Mouse (Mus musculus): ENCODE results near the gene Ankrd31. TPM values are rescaled to one million over a fixed set of nuclear protein-coding genes. Genes with fewer than 3 reads are reported as not detected.

Ankrd31 gene
- total and polyA plus RNA-seq, 3 experiments = not detected

- no peak for TF ChIP-seq MEF2A (IDR thresholded peaks at IDR 0.05; ENCODE audit: extremely low read depth, insufficient replicate concordance, low read depth, low read length, poor library complexity, severe bottlenecking)
- no peak for TF ChIP-seq SIN3A (IDR thresholded peaks at IDR 0.05; ENCODE audit: low read length)
- no peak for TF ChIP-seq RCOR1 (IDR thresholded peaks at IDR 0.05; ENCODE audit: low read depth, low read length)
- TF ChIP-seq MXI1 (IDR thresholded peaks at IDR 0.05; ENCODE audit: low read depth, low read length) = no peak
- no peak for TF ChIP-seq UBTF (IDR thresholded peaks at IDR 0.05; ENCODE audit: borderline replicate concordance, insufficient read depth, low read depth, low read length)
- no peak for TF ChIP-seq TAL1 (IDR thresholded peaks at IDR 0.05; ENCODE audit: low read length)
These were observed 101.7 kb downstream of the Ankrd31 start for GRCm38 (mm10) chr13:96849752-96850151.

GRCm38 (mm10) chr13:96852133-96852532 lies 104.1 kb downstream of the Ankrd31 start:
- peak; percentile 7 for DNase-seq (ENCODE audit: low read depth, low spot score)

More at GRCm38 (mm10) chr13:96849752-96850151, 101.7 kb downstream of the Ankrd31 start:
- H3K9ac ChIP-seq (ENCODE audit: control insufficient read depth, low read depth, low read length, poor library complexity, severe bottlenecking) = no peak overlapping the region
- no peaks in the 10 kb centered on the region for H3K79me2 ChIP-seq (ENCODE audit: control insufficient read depth, insufficient read depth, low read length, poor library complexity)
- no peak overlapping the region for H3K27ac ChIP-seq (ENCODE audit: control insufficient read depth, low read depth, low read length)
- H3K9me3 ChIP-seq (replicated peaks; ENCODE audit: insufficient read depth, low read length) = no peaks in the 10 kb centered on the region
- no peaks in the 10 kb centered on the region for H3K4me1 ChIP-seq (ENCODE audit: control insufficient read depth in 1 of 2, insufficient read depth in 2 of 2, low read length in 2 of 2)
- H3K36me3 ChIP-seq (ENCODE audit: control insufficient read depth in 1 of 2, insufficient read depth in 2 of 2, low read length in 2 of 2) = peaks cover 0 to 4% of the 10 kb centered on the region in 2 experiments; a peak in 1 of 4 replicates
- peaks cover 0 to 5% of the 10 kb centered on the region in 2 experiments; a peak in 2 of 4 replicates for H3K27me3 ChIP-seq (ENCODE audit: control insufficient read depth in 1 of 2, insufficient read depth in 2 of 2, low read length in 2 of 2)
- no peak overlapping the region for H3K4me3 ChIP-seq (ENCODE audit: control insufficient read depth in 1 of 2, insufficient read depth in 1 of 2, low read depth in 2 of 2, low read length in 2 of 2)
- no peak for DNase-seq (ENCODE audit: low read depth, low spot score)

DNA sequence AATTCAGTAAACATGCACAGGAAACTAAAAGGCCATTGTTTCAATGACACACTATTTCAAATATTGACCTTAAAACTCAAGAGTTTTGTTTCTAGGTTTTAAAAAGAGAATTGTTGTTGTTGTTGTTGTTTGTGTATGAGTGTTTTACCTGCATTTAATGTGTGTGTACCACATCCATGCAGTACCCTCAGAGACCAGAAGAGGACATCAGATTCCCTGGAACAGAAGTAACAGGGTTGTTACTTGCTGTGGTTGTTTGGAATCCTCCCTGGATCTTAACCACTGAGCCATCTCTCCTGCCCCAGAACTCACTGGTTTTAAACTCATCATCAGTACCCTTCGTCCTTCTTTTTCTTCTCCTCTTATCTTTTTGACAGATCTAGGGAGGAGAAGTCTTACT lies 105.2 kb downstream of the Ankrd31 start:
- Histone ChIP-seq H3K4me3 (ENCODE audit: control insufficient read depth in 1 of 2, insufficient read depth in 1 of 2, low read depth in 2 of 2, low read length in 2 of 2) (no peak overlapping the region), H3K27ac (ENCODE audit: control insufficient read depth, low read depth, low read length) (no peak overlapping the region), H3K9ac (ENCODE audit: control insufficient read depth, low read depth, low read length, poor library complexity, severe bottlenecking) (no peak overlapping the region), H3K27me3 (ENCODE audit: control insufficient read depth in 1 of 2, insufficient read depth in 2 of 2, low read length in 2 of 2) (peaks cover 0 to 3% of the 10 kb centered on the region in 2 experiments; a peak in 1 of 4 replicates), H3K36me3 (ENCODE audit: control insufficient read depth in 1 of 2, insufficient read depth in 2 of 2, low read length in 2 of 2) (peaks cover 0 to 4% of the 10 kb centered on the region in 2 experiments; a peak in 1 of 4 replicates), H3K79me2 (ENCODE audit: control insufficient read depth, insufficient read depth, low read length, poor library complexity) (no peaks in the 10 kb centered on the region), H3K4me1 (ENCODE audit: control insufficient read depth in 1 of 2, insufficient read depth in 2 of 2, low read length in 2 of 2) (no peaks in the 10 kb centered on the region), H3K9me3 (replicated peaks; ENCODE audit: insufficient read depth, low read length) (no peaks in the 10 kb centered on the region)
- peak; percentile 24 for DNase-seq (ENCODE audit: low read depth, low spot score)
- TF ChIP-seq CTCF (IDR thresholded peaks at IDR 0.05 in 2 of 3, conservative IDR thresholded peaks at IDR 0.05 in 1 of 3; ENCODE audit: control insufficient read depth in 1 of 3, insufficient read depth in 1 of 3, low read depth in 2 of 3, low read length in 3 of 3, poor library complexity in 1 of 3, severe bottlenecking in 1 of 3) (peak in 2 of 3 experiments; percentile 58 to 65; a peak in 4 of 6 replicates), SIN3A (IDR thresholded peaks at IDR 0.05; ENCODE audit: low read length) (no peak), SMC3 (IDR thresholded peaks at IDR 0.05; ENCODE audit: low read depth, low read length) (peak; percentile 73), ZKSCAN1 (IDR thresholded peaks at IDR 0.05; ENCODE audit: low read depth, low read length) (no peak), GABPA (IDR thresholded peaks at IDR 0.05; ENCODE audit: low read depth, low read length) (no peak), ZC3H11A (IDR thresholded peaks at IDR 0.05; ENCODE audit: low read depth, low read length) (peak; percentile 57), RAD21 (IDR thresholded peaks at IDR 0.05; ENCODE audit: low read depth, low read length) (peak; percentile 64), MAX (IDR thresholded peaks at IDR 0.05; ENCODE audit: low read length) (no peak), UBTF (IDR thresholded peaks at IDR 0.05; ENCODE audit: borderline replicate concordance, insufficient read depth, low read depth, low read length) (no peak)

More at GRCm38 (mm10) chr13:96852133-96852532, 104.1 kb downstream of the Ankrd31 start:
- Histone ChIP-seq H3K4me3 (ENCODE audit: control insufficient read depth in 1 of 2, insufficient read depth in 1 of 2, low read depth in 2 of 2, low read length in 2 of 2) (no peak overlapping the region), H3K79me2 (ENCODE audit: control insufficient read depth, insufficient read depth, low read length, poor library complexity) (no peaks in the 10 kb centered on the region), H3K27me3 (ENCODE audit: control insufficient read depth in 1 of 2, insufficient read depth in 2 of 2, low read length in 2 of 2) (peaks cover 0 to 3% of the 10 kb centered on the region in 2 experiments; a peak in 1 of 4 replicates), H3K9me3 (replicated peaks; ENCODE audit: insufficient read depth, low read length) (no peaks in the 10 kb centered on the region), H3K9ac (ENCODE audit: control insufficient read depth, low read depth, low read length, poor library complexity, severe bottlenecking) (no peak overlapping the region), H3K36me3 (ENCODE audit: control insufficient read depth in 1 of 2, insufficient read depth in 2 of 2, low read length in 2 of 2) (peaks cover 0 to 4% of the 10 kb centered on the region in 2 experiments; a peak in 1 of 4 replicates), H3K4me1 (ENCODE audit: control insufficient read depth in 1 of 2, insufficient read depth in 2 of 2, low read length in 2 of 2) (no peaks in the 10 kb centered on the region), H3K27ac (ENCODE audit: control insufficient read depth, low read depth, low read length) (no peak overlapping the region)
- TF ChIP-seq TBP (IDR thresholded peaks at IDR 0.05; ENCODE audit: low read depth, low read length) (no peak), RCOR1 (IDR thresholded peaks at IDR 0.05; ENCODE audit: low read depth, low read length) (peak; percentile 93), BHLHE40 (IDR thresholded peaks at IDR 0.05; ENCODE audit: borderline replicate concordance, low read depth, low read length) (no peak), GATA1 (IDR thresholded peaks at IDR 0.05; ENCODE audit: low read depth, low read length) (peak; percentile 77), MYB (IDR thresholded peaks at IDR 0.05; ENCODE audit: low read depth, low read length) (no peak), EP300 (IDR thresholded peaks at IDR 0.05; ENCODE audit: low read depth in 1 of 2, low read length in 2 of 2) (peak; percentile 55 to 56; a peak in 3 of 4 replicates), TCF12 (IDR thresholded peaks at IDR 0.05; ENCODE audit: low read depth, low read length) (peak; percentile 55; the same call in 1 of the 2 replicates), UBTF (IDR thresholded peaks at IDR 0.05; ENCODE audit: borderline replicate concordance, insufficient read depth, low read depth, low read length) (no peak), ZC3H11A (IDR thresholded peaks at IDR 0.05; ENCODE audit: low read depth, low read length) (no peak), POLR2AphosphoS2 (IDR thresholded peaks at IDR 0.05; ENCODE audit: low read length) (no peak), ZNF384 (IDR thresholded peaks at IDR 0.05; ENCODE audit: low read depth, low read length) (no peak), ETS1 (IDR thresholded peaks at IDR 0.05; ENCODE audit: low read depth, low read length) (no peak)

All from MEL (cell line).